Mouse (Mus musculus) frontal cortex, adult 2 months (tissue): ENCODE data around the gene Kcnj9. TPM values are rescaled to one million over a fixed set of nuclear protein-coding genes. Genes with fewer than 3 reads are reported as not detected.

Source experiments
- DNase-seq, 2 experiments: peaks; one replicate each; pipeline ENCODE4 v3.0.0; 2022; ENCODE audit warnings: low spot score in 1 of 2; ENCODE audit errors: extremely low spot score in 1 of 2
- polyA plus RNA-seq: library from polyadenylated mRNA; depleted of rRNA; stranded (reverse); fragments of >200 nt; gene quantifications from 2 replicates; pipeline ENCODE4 v1.2.3, GENCODE M21; 2012

The Kcnj9 gene
- polyA plus RNA-seq, 1 experiment: 102 TPM

GRCm38 (mm10) chr1:172296816-172297510 is 32.2 kb downstream of the Kcnj9 start:
- DNase-seq: no peak

- peak in 1 of 2 experiments; percentile 62 for DNase-seq
These were observed 33.3 kb downstream of the Kcnj9 start for GRCm38 (mm10) chr1:172295751-172296197.

GRCm38 (mm10) chr1:172293449-172293848 is 35.7 kb downstream of the Kcnj9 start:
- DNase-seq: peak in 1 of 2 experiments; percentile 59

GRCm38 (mm10) chr1:172292880-172293279 is 36.2 kb downstream of the Kcnj9 start:
- DNase-seq: peak in 1 of 2 experiments; percentile 72

GRCm38 (mm10) chr1:172289617-172289946 is 39.5 kb downstream of the Kcnj9 start:
- no peak for DNase-seq

GRCm38 (mm10) chr1:172288900-172289616 is 40.1 kb downstream of the Kcnj9 start:
- no peak for DNase-seq

- DNase-seq: no peak
These were observed 42.4 kb downstream of the Kcnj9 start for GRCm38 (mm10) chr1:172286740-172287139.

- DNase-seq: no peak
These were observed 44.9 kb downstream of the Kcnj9 start for GRCm38 (mm10) chr1:172284221-172284620.

GRCm38 (mm10) chr1:172283073-172283472 is 46.0 kb downstream of the Kcnj9 start:
- DNase-seq: no peak

- DNase-seq: peak in 1 of 2 experiments; percentile 58
These were observed 47.4 kb downstream of the Kcnj9 start for GRCm38 (mm10) chr1:172281522-172282254.

- DNase-seq: peak in 1 of 2 experiments; percentile 35
These were observed 49.2 kb downstream of the Kcnj9 start for GRCm38 (mm10) chr1:172279768-172280509.

- DNase-seq: no peak
These were observed 50.8 kb downstream of the Kcnj9 start for GRCm38 (mm10) chr1:172278328-172278727.

- DNase-seq: no peak
These were observed 51.9 kb downstream of the Kcnj9 start for GRCm38 (mm10) chr1:172277172-172277571.

- DNase-seq: no peak
These were observed 54.6 kb downstream of the Kcnj9 start for GRCm38 (mm10) chr1:172274547-172274946.

- no peak for DNase-seq
These were observed 55.0 kb downstream of the Kcnj9 start for GRCm38 (mm10) chr1:172274116-172274515.

GRCm38 (mm10) chr1:172273386-172273785 is 55.7 kb downstream of the Kcnj9 start:
- no peak for DNase-seq

GRCm38 (mm10) chr1:172271765-172272164 is 57.4 kb downstream of the Kcnj9 start:
- no peak for DNase-seq

- no peak for DNase-seq
These were observed 57.9 kb downstream of the Kcnj9 start for GRCm38 (mm10) chr1:172271208-172271607.
